Mouse (Mus musculus) midbrain, embryonic 15.5 days (tissue): ENCODE results near the gene Rnf168. TPM values are rescaled to one million over a fixed set of nuclear protein-coding genes. Genes with fewer than 3 reads are reported as not detected.
"Not testable (repeated sequence)": the region's sequence is repeated elsewhere in the genome, so short reads cannot be mapped to it uniquely, and the experiment has no call there.

Experiments
- ATAC-seq: fragments of 200-750 bp; cut with Nextera tagmentation; replicated peaks from 2 replicates; pipeline ENCODE4 v1.8.0; 2017; ENCODE audit warnings: moderate TSS enrichment
- H3K27ac ChIP-seq: fragments of 300-500 bp; sonication (generic); 2 replicates; pipeline ENCODE4 v1.5.1; 2015; ENCODE audit warnings: mild to moderate bottlenecking, inconsistent platforms
- H3K27me3 ChIP-seq: fragments of 300-500 bp; sonication (generic); replicated peaks from 2 replicates; pipeline ENCODE4 v1.6.1; 2015; ENCODE audit warnings: inconsistent platforms
- H3K36me3 ChIP-seq: fragments of 300-500 bp; sonication (generic); replicated peaks from 2 replicates; pipeline ENCODE4 v1.6.1; 2015; ENCODE audit warnings: inconsistent platforms
- H3K4me1 ChIP-seq: fragments of 300-500 bp; sonication (generic); 2 replicates; pipeline ENCODE4 v1.6.1; 2015; ENCODE audit warnings: inconsistent platforms
- H3K4me2 ChIP-seq: fragments of 300-500 bp; sonication (generic); 2 replicates; pipeline ENCODE4 v1.6.1; 2015; ENCODE audit warnings: inconsistent platforms, mild to moderate bottlenecking, moderate library complexity
- H3K4me3 ChIP-seq: fragments of 300-500 bp; sonication (generic); 2 replicates; pipeline ENCODE4 v1.5.1; 2015; ENCODE audit warnings: mild to moderate bottlenecking, inconsistent platforms
- H3K9ac ChIP-seq: fragments of 300-500 bp; sonication (generic); 2 replicates; pipeline ENCODE4 v1.6.1; 2015; ENCODE audit warnings: mild to moderate bottlenecking, inconsistent platforms
- H3K9me3 ChIP-seq: fragments of 300-500 bp; sonication (generic); 2 replicates; pipeline ENCODE4 v1.6.1; 2016; ENCODE audit warnings: inconsistent platforms
- WGBS: fragments of 180-500 bp; shearing (Covaris S2); methylation state at CpG from one replicate; pipeline ENCODE4 v1.1.7; 2015; ENCODE audit warnings: mixed read lengths; 5-methylcytosine and 5-hydroxymethylcytosine counted together
- polyA plus RNA-seq: library from polyadenylated mRNA; unstranded; fragments of >200 nt; fragmentation: Nextera tagmentation; extraction: Ambion mirVana; gene quantifications from 2 replicates; pipeline ENCODE4 v1.2.1, GENCODE M21; 2015

Rnf168 gene
- 28.4 and 30.5 TPM in 2 replicates for polyA plus RNA-seq

- Histone ChIP-seq H3K36me3 (no peaks in the 10 kb centered on the region), H3K4me2 (peak within 1 kb of the TSS; percentile 67), H3K9ac (peak within 1 kb of the TSS; percentile 61), H3K4me1 (peaks cover 42% of the 10 kb centered on the region), H3K4me3 (peak within 1 kb of the TSS; percentile 73), H3K9me3 (no peaks in the 10 kb centered on the region), H3K27ac (peak within 1 kb of the TSS; percentile 92), H3K27me3 (no peaks in the 10 kb centered on the region)
- WGBS: under 1% methylated on average over 75 of the region's 75 CpGs
- ATAC-seq: peak; percentile 93
These were observed at the start of gene Rnf168 for GRCm38 (mm10) chr16:32277308-32278256. Rnf168 (plus strand) TSS chr16:32277459.

- WGBS: 84% methylated on average over 3 of the region's 3 CpGs
- H3K27me3 ChIP-seq, ATAC-seq: not testable (repeated sequence)
These were observed 45.2 kb upstream of the Rnf168 start for GRCm38 (mm10) chr16:32232050-32232449.

GRCm38 (mm10) chr16:32237930-32238680 is 39.2 kb upstream of the Rnf168 start:
- Histone ChIP-seq H3K4me3 (no peak overlapping the region), H3K27ac (no peak overlapping the region), H3K36me3 (peaks cover 3% of the 10 kb centered on the region), H3K4me1 (peaks cover 2% of the 10 kb centered on the region), H3K27me3 (no peaks in the 10 kb centered on the region), H3K9me3 (no peaks in the 10 kb centered on the region), H3K4me2 (no peak overlapping the region), H3K9ac (no peak overlapping the region)
- no peak for ATAC-seq
- WGBS: 91% methylated on average over 19 of the region's 19 CpGs

More at GRCm38 (mm10) chr16:32232050-32232449, 45.2 kb upstream of the Rnf168 start:
- H3K36me3 ChIP-seq, H3K4me1 ChIP-seq, H3K27ac ChIP-seq, H3K4me3 ChIP-seq, H3K9me3 ChIP-seq, H3K9ac ChIP-seq, H3K4me2 ChIP-seq: not testable (repeated sequence)

GRCm38 (mm10) chr16:32239428-32240312 is 37.6 kb upstream of the Rnf168 start:
- H3K9ac ChIP-seq: no peak overlapping the region
- H3K4me2 ChIP-seq: no peak overlapping the region
- H3K9me3 ChIP-seq: no peaks in the 10 kb centered on the region
- H3K4me1 ChIP-seq: peaks cover 14% of the 10 kb centered on the region
- no peak overlapping the region for H3K27ac ChIP-seq
- no peak for ATAC-seq
- H3K4me3 ChIP-seq: no peak overlapping the region
- H3K36me3 ChIP-seq: peaks cover 3% of the 10 kb centered on the region
- 87% methylated on average over 2 of the region's 2 CpGs for WGBS
- H3K27me3 ChIP-seq: no peaks in the 10 kb centered on the region

- no peak for ATAC-seq
- no peak overlapping the region for H3K4me3 ChIP-seq
- 87% methylated on average over 3 of the region's 3 CpGs for WGBS
These were observed 33.4 kb upstream of the Rnf168 start for GRCm38 (mm10) chr16:32243901-32244300.

GRCm38 (mm10) chr16:32246351-32246791 is 30.9 kb upstream of the Rnf168 start:
- H3K4me1 ChIP-seq: peaks cover 39% of the 10 kb centered on the region
- no peaks in the 10 kb centered on the region for H3K27me3 ChIP-seq
- peak; percentile 63 for ATAC-seq
- no peaks in the 10 kb centered on the region for H3K9me3 ChIP-seq
- H3K36me3 ChIP-seq: no peaks in the 10 kb centered on the region
- peak overlapping the region; percentile 93 for H3K27ac ChIP-seq
- peak overlapping the region; percentile 89 for H3K9ac ChIP-seq
- H3K4me3 ChIP-seq: peak overlapping the region; percentile 99
- WGBS: under 1% methylated on average over 24 of the region's 41 CpGs
- H3K4me2 ChIP-seq: peak overlapping the region; percentile 83

More at GRCm38 (mm10) chr16:32243901-32244300, 33.4 kb upstream of the Rnf168 start:
- no peak overlapping the region for H3K27ac ChIP-seq
- no peaks in the 10 kb centered on the region for H3K36me3 ChIP-seq
- peaks cover 39% of the 10 kb centered on the region for H3K4me1 ChIP-seq
- H3K9ac ChIP-seq: no peak overlapping the region
- no peaks in the 10 kb centered on the region for H3K27me3 ChIP-seq
- no peak overlapping the region for H3K4me2 ChIP-seq
- no peaks in the 10 kb centered on the region for H3K9me3 ChIP-seq

GRCm38 (mm10) chr16:32246952-32247370 is 30.3 kb upstream of the Rnf168 start, which contains the start of the genes Fbxo45 and Wdr53:
Fbxo45 (minus strand) TSS chr16:32247158.
Wdr53 (plus strand) TSS chr16:32247227.
- H3K36me3 ChIP-seq: no peaks in the 10 kb centered on the region; the same call in 1 of the 2 replicates
- peak within 1 kb of the TSS; percentile 83 for H3K4me2 ChIP-seq
- peak within 1 kb of the TSS; percentile 99 for H3K4me3 ChIP-seq
- peaks cover 39% of the 10 kb centered on the region for H3K4me1 ChIP-seq
- peak; percentile 99 for ATAC-seq
- peak within 1 kb of the TSS; percentile 93 for H3K27ac ChIP-seq
- H3K9ac ChIP-seq: peak within 1 kb of the TSS; percentile 89
- H3K27me3 ChIP-seq: no peaks in the 10 kb centered on the region
- under 1% methylated on average over 46 of the region's 48 CpGs for WGBS
- H3K9me3 ChIP-seq: no peaks in the 10 kb centered on the region

GRCm38 (mm10) chr16:32264225-32264624 is 13.0 kb upstream of the Rnf168 start:
- WGBS: 95% methylated on average over 2 of the region's 2 CpGs
- H3K9me3 ChIP-seq, ATAC-seq, H3K4me3 ChIP-seq, H3K27ac ChIP-seq, H3K27me3 ChIP-seq, H3K4me1 ChIP-seq, H3K4me2 ChIP-seq, H3K36me3 ChIP-seq, H3K9ac ChIP-seq: not testable (repeated sequence)

- ATAC-seq: no peak
- no peak within 1 kb of the TSS for H3K4me3 ChIP-seq
- no peaks in the 10 kb centered on the region for H3K27me3 ChIP-seq
- no peak within 1 kb of the TSS for H3K27ac ChIP-seq
- H3K4me1 ChIP-seq: no peaks in the 10 kb centered on the region
- H3K4me2 ChIP-seq: no peak within 1 kb of the TSS
- H3K9ac ChIP-seq: no peak within 1 kb of the TSS
- H3K36me3 ChIP-seq: no peaks in the 10 kb centered on the region
- H3K9me3 ChIP-seq: no peaks in the 10 kb centered on the region
- 89% methylated on average over 11 of the region's 11 CpGs for WGBS
These were observed 6.0 kb upstream of the Rnf168 start, which contains the start of gene Smco1 for GRCm38 (mm10) chr16:32271291-32271690. Smco1 (plus strand) TSS chr16:32271468.

- H3K9ac ChIP-seq: no peak overlapping the region
- H3K4me2 ChIP-seq: no peak overlapping the region
- H3K4me3 ChIP-seq: no peak overlapping the region
- no peak for ATAC-seq
- H3K27me3 ChIP-seq: no peaks in the 10 kb centered on the region
- H3K36me3 ChIP-seq: no peaks in the 10 kb centered on the region
- H3K4me1 ChIP-seq: peaks cover 9% of the 10 kb centered on the region
- WGBS: 55% methylated on average over 9 of the region's 9 CpGs
- no peaks in the 10 kb centered on the region for H3K9me3 ChIP-seq
- H3K27ac ChIP-seq: no peak overlapping the region
These were observed 3.9 kb upstream of the Rnf168 start for GRCm38 (mm10) chr16:32273338-32273737.

GRCm38 (mm10) chr16:32275041-32275440 is 2.2 kb upstream of the Rnf168 start:
- H3K9ac ChIP-seq: no peak overlapping the region
- H3K9me3 ChIP-seq: no peaks in the 10 kb centered on the region
- no peaks in the 10 kb centered on the region for H3K36me3 ChIP-seq
- ATAC-seq: no peak
- H3K27ac ChIP-seq: no peak overlapping the region
- WGBS: 88% methylated on average over 6 of the region's 6 CpGs
- peaks cover 25% of the 10 kb centered on the region for H3K4me1 ChIP-seq
- no peak overlapping the region for H3K4me3 ChIP-seq
- no peaks in the 10 kb centered on the region for H3K27me3 ChIP-seq
- no peak overlapping the region for H3K4me2 ChIP-seq
